Mouse (Mus musculus): ENCODE data around the gene Carmil1.

- no peak for TF ChIP-seq CTCF (IDR thresholded peaks at IDR 0.05; ENCODE audit: insufficient read depth, low read depth, low read length)
- TF ChIP-seq POLR2A (IDR thresholded peaks at IDR 0.05; ENCODE audit: insufficient read depth, low read depth, low read length), result no peak
Measured at GRCm38 (mm10) chr13:24001081-24001480, 279.5 kb downstream of the Carmil1 start.

Data from olfactory bulb, adult 2 months (tissue).